Mouse (Mus musculus): ENCODE data around the gene 1700016D06Rik.

1700016D06Rik gene

GRCm38 (mm10) chr8:11633414-11633813 is 67.4 kb downstream of the 1700016D06Rik start:
- peak; percentile 53 for DNase-seq

- DNase-seq = peak; percentile 82
Measured at GRCm38 (mm10) chr8:11632406-11632805, 68.5 kb downstream of the 1700016D06Rik start.

GRCm38 (mm10) chr8:11629206-11629605 is 71.7 kb downstream of the 1700016D06Rik start:
- no peak for DNase-seq

- no peak for DNase-seq
Measured at GRCm38 (mm10) chr8:11628506-11629132, 72.2 kb downstream of the 1700016D06Rik start.

- DNase-seq = no peak
Measured at GRCm38 (mm10) chr8:11627717-11628116, 73.1 kb downstream of the 1700016D06Rik start.

GRCm38 (mm10) chr8:11625084-11625483 is 75.8 kb downstream of the 1700016D06Rik start:
- DNase-seq = no peak

GRCm38 (mm10) chr8:11619091-11619490 is 81.8 kb downstream of the 1700016D06Rik start:
- DNase-seq = no peak

- DNase-seq = no peak
Measured at GRCm38 (mm10) chr8:11618063-11618462, 82.8 kb downstream of the 1700016D06Rik start.

- DNase-seq = peak; percentile 34
Measured at GRCm38 (mm10) chr8:11616294-11616693, 84.6 kb downstream of the 1700016D06Rik start.

- no peak for DNase-seq
Measured at GRCm38 (mm10) chr8:11614126-11614835, 86.6 kb downstream of the 1700016D06Rik start.

- DNase-seq = no peak
Measured at GRCm38 (mm10) chr8:11608848-11609247, 92.0 kb downstream of the 1700016D06Rik start.

Measured in kidney, postnatal 14 days (tissue).